Mouse (Mus musculus): ENCODE results near the gene Olfr1380.
"Not testable (repeated sequence)": the region's sequence is repeated elsewhere in the genome, so short reads cannot be mapped to it uniquely, and the experiment has no call there.

Olfr1380 gene

DNA sequence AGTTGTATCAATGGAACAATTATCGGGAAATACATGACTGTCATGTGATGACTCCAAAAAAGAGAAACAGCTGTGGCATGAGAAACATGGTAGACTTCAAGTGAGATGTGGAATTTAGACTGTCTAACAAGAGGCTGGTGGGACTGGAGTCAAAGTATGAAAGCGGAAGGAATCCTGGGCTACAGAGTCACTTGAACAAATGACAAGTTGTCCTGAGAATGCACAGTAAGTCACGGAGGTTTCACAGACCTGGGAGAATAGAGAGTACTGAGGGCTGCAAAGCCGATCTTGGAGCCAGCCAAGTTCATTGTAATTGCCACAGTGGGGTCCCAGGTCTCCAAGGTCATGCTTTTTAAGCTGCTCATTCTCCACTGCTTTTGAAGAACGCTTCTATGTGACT lies at the start of gene Olfr1380:
TSS of gene Olfr1380 (plus strand) at position 301 of the 400 bp plus-strand sequence.
- not testable (repeated sequence) for DNase-seq (ENCODE audit: low spot score in 2 of 2)

DNA sequence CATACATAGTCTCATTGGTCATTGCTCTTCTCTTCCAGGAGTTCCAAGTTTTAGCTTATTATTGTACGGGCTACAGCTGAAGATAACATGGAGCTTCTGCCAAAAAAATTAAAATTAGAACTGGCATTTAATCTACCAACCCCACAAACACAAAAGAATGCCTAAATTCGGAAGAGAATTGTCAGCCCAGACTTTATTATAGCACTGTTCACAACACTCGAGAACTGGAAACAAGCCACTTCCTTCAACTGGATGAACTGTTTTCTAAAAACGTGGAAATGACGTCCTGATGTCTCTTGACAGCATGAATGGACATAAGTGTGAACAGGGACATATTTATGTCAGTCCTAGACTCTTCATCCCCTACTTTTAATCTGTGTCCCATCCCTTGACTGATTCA lies 38.6 kb upstream of the Olfr1380 start:
- no peak for DNase-seq (ENCODE audit: low spot score in 2 of 2)

DNA sequence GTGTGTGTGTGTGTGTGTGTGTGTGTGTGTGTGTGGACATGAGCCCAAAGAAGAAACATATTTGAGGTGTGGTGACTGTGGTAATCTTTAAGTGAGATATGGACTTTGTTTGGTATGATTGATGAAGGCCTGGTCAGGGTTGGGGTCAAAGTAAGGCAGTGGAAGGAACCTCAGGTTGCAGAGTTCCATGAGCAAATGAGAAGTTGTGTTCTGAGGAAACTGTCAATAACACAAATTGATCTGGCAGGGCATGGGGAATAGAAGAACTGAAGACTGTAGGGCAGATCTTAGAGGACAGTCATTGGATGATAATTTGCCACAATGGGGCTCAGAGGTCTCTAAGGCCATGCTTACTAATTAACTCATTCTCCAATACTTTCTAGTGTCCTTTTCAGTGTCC lies 37.3 kb upstream of the Olfr1380 start, which contains the start of gene Olfr1383:
TSS of gene Olfr1383 (plus strand) at position 301 of the 400 bp plus-strand sequence.
- no peak for DNase-seq (ENCODE audit: low spot score in 2 of 2)

DNA sequence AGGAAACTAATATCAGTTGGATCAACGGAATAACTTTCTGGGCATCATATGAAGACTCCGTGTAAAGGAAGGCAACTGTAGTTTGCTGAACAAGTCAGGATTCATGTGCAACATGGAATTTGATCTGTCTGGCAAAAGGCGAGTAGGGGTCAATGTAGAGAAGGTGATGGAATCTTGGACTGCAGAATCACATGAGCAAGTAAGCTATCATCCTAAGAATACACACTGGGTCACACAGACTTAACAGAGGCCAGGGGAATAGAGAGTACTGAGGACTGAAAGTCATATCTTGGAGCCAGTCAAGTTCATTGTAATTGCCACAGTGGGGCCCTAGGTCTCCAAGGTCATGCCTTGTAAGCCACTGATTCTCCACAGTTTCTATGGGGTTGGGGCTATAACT lies 28.7 kb upstream of the Olfr1380 start, which contains the start of gene Olfr1382:
TSS of gene Olfr1382 (plus strand) at position 301 of the 400 bp plus-strand sequence.
- DNase-seq (ENCODE audit: low spot score in 2 of 2), result no peak

GRCm38 (mm10) chr11:49532761-49533160 lies 23.9 kb upstream of the Olfr1380 start:
- no peak for DNase-seq (ENCODE audit: low spot score in 2 of 2)

DNA sequence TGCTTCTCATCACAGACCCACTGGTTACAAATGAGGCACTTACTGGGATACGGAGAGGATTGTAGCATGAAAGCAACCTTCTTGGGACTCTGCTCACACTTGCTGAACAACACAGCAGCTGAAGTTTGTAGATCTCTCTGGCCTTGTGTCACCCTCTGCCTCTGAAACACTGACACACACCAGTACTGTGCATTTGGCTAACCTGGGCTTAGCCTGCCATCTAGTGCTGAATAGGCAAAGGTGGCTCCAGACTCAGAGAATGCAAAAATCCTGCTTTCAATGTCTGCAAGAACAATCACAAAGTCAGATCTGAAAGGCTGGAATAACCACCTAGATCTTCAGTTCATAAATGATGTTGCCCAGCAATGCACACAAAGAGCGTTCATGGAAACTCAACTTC lies 20.0 kb upstream of the Olfr1380 start:
- DNase-seq (ENCODE audit: low spot score in 2 of 2), result not testable (repeated sequence)

DNA sequence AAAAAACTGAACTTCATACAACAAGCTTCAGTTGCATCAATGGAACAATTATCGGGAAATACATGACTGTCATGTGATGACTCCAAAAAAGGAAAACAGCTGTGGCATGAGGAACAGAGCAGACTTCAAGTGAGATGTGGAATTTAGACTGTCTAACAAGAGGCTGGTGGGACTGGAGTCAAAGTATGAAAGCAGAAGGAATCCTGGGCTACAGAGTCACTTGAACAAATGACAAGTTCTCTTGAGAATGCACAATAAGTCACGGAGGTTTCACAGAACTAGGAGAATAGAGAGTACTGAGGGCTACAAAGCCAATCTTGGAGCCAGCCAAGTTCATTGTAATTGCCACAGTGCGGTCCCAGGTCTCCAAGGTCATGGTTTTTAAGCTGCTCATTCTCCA lies 13.5 kb upstream of the Olfr1380 start, which contains the start of gene Olfr1381:
TSS of gene Olfr1381 (plus strand) at position 301 of the 400 bp plus-strand sequence.
- DNase-seq (ENCODE audit: low spot score in 2 of 2), result not testable (repeated sequence)

DNA sequence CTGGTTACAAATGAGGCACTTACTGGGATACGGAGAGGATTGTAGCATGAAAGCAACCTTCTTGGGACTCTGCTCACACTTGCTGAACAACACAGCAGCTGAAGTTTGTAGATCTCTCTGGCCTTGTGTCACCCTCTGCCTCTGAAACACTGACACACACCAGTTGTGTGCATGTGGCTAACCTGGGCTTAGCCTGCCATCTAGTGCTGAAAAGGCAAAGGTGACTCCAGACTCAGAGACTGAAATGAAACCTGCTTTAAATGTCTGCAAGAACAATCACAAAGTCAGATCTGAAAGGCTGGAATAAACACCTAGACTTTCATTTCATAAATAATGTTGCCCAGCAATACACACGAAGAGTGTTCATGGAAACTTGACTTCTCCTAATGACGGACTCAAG lies 2.6 kb upstream of the Olfr1380 start:
- not testable (repeated sequence) for DNase-seq (ENCODE audit: low spot score in 2 of 2)

GRCm38 (mm10) chr11:49575054-49575453 lies 18.4 kb downstream of the Olfr1380 start:
- DNase-seq (ENCODE audit: low spot score in 2 of 2), result not testable (repeated sequence)

DNA sequence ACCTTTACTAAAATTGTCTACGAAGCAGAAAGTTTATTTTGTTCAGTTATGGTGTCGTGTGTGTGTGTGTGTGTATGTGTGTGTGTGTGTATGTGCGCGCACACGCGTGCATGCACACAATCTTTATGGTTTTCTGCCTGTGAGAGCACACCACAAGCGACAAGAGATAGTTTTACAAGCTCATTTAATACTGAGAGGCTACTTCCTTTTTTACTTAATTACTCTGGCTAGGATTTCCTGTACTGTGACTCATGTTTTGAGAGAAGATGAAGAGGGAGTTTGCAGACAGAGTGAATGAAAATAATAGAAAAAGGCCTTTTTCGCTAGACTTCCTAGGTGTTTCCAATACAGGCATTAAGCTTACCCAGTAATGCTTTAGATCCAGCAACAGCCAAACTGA lies 23.8 kb downstream of the Olfr1380 start:
- not testable (repeated sequence) for DNase-seq (ENCODE audit: low spot score in 2 of 2)

DNA sequence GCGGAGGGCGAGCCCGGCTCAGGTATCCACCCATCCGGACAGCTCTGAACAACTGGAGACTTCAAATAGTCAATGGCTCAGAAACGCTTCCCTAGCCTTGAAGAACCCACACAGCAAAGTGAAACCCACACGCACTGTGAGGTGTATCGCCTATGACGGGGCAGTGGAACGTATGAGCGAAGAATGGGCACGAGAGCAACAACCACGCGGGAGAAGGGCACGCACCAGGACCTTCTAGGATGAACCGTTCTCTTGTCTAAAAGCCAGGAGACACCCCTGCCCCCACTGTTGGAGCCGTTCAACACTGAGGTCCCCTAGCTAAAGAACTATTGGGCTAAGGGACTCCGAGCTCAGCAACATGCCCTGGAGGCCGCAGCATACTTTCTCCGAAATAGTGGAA lies 33.5 kb downstream of the Olfr1380 start:
- DNase-seq (ENCODE audit: low spot score in 2 of 2), result no peak

DNA sequence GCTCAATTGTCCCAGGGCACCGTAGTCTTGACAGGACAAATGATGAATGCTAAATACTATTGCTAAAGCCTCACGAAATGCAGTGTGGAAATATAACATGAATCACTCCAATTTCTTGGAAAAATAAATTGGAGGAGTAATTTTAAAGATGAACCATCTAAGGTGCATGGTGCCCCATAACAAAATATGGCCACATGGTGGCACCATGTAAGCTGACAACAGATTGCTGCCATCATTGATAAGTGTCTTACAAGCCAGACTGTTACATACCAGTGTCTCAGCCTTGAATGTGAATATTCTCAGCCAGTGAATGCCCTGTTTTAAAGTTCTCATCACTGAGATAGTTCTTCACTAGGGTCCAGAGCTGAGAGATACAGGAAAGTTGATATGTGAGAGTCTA lies 40.5 kb downstream of the Olfr1380 start:
- DNase-seq (ENCODE audit: low spot score in 2 of 2), result not testable (repeated sequence)

DNA sequence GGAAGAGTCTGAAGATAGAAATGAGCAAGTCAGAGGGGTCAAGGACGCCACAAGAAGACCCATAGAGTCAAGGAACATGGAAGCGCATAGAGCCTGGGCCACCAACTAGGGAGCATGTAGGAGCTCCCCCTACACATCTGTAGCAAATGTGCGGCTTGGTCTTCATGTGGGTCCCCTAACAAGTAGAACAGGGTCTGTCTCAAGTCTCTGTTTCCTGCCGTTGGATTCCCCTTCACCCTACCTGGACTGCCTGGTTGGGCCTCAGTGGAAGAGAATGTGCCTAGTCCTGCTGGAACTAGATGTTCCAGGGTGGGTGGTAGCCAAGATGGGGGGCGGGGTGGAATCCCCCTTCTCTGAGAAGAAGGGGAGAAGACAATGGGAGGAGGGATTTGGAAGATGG lies 51.6 kb downstream of the Olfr1380 start:
- DNase-seq (ENCODE audit: low spot score in 2 of 2), result not testable (repeated sequence)

DNA sequence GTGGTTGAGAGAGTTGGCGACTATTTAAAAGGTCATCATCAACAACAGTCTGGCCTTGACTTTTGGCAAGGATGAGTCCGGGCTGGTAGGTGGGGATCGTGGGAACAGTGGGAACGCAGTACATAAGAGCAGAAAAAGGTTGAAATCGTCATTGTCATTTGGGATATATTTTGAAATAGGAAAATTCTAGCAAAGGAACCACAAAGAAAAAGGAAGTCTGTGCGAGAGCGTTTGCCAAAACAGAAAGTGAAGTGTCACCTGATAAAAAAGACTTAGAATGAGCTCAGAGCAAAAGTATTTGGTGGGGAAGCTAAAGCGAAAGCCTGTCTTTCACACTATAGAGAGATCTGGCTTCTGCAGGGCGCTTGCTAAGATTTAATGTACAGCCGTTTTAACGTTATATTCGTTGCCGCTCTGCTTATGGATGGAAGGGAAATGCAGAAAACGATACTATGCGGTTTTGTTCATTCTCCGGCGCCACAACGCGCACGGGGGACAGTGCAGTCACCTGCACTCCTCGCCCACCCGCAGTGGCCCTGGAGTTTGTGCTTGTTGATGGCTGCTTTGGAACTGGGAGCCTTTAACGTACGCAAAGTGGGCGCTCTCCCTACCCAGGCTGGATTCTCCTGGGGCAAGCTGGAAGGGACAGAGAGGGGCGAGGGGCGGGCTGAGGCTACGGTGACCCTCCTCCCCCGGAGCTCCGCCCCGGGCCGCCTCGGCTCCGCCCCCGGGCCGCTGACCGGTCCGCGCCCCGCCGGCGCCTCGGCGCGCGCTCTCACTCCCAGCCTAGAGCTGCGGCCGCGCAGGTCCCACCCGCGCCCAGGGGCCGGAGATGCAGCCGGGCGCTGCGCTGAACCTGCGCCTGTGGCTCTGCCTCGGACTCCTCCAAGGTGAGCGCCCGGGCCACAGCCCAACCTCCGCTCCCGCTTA lies 52.5 kb downstream of the Olfr1380 start, which contains the start of gene Flt4:
TSS of gene Flt4 (plus strand) at position 326 of the 930 bp plus-strand sequence.
- not testable (repeated sequence) for DNase-seq (ENCODE audit: low spot score in 2 of 2)

DNA sequence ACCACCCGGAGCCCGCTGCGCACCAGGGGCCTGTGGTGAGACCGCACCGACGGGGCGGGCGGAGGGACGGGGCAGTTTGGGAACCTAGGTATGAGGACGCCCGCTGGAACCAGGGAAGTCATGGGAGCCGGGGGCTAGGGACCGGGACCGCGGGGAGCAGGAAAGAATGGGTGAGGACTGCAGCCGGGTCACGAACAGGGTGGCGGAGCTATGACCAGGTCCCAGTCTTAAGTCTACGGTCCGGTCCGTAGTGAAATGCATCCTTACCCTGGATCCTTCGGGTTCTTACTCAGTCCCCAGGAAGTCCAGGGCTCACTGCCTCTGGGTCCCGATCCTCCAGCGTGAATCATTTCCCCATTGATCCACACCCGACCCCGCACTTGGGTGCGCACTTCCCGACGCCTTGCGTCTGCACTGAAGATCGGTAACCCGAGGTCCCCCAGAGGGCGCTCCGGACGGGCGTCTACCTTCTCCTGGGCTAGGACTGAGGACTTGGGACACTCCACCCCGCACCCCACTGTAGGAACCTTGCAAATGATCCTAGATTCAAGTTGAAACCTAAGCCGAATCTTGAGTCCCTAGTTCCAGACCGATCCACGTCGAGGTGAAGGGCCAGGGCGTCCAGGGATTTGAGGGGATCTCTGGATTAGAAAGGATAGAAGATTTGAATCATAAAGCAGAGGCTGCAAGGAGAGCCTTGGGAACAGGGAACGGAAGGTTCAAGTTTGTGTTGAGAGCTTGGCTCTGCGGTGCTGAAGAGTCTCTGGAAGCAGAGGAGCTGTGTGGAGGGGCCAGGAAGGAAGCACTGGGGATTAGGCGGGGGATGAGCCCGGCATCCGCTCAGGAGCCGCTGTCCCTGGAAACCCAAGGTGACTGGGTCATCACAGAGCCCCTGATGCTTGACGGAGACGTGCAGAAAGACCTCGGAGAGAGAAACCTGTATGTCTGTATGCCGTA lies 53.5 kb downstream of the Olfr1380 start:
- DNase-seq (ENCODE audit: low spot score in 2 of 2), result not testable (repeated sequence)

GRCm38 (mm10) chr11:49611349-49611748 lies 54.7 kb downstream of the Olfr1380 start:
- not testable (repeated sequence) for DNase-seq (ENCODE audit: low spot score in 2 of 2)

DNA sequence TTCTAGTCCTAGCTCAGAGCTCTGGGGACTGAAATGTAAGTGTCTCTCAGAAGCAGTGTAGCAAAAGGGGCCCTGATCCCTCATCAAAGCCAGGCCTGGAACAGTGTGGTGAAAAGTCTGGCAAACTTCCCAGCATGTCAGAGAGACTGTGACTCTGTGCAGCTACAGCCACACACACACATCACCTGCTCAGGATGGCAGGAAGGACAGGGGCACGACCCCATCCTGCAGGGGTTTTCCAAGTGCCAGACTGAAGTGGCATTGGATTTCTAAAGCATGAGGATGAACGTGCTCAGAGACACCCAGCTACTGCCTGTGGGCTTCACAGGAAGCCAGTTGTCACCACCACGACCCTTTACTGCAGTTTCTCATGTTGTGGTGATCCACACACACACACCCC lies 55.5 kb downstream of the Olfr1380 start:
- no peak for DNase-seq (ENCODE audit: low spot score in 2 of 2)

DNA sequence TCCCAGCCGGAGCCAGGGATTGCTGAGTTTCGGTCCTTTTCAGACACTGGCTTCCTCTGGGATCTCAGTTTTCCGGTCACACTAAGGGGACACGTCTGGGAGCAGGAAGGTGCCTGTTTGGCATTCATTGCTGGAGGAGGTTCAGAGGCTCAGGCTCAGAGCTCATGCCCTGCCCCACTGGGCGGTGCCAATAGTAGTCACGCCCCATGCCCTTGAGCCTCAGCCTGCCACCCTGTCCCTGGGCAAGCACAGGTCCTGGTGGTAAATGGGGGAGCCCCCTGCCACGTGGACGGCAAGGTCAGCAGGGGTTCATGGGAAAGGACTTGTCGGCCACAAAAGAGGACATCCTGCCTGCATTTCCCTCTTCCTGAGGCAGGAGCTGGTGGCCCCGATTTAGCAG lies 56.7 kb downstream of the Olfr1380 start:
- DNase-seq (ENCODE audit: low spot score in 2 of 2), result peak; percentile 9 to 16

Data from spleen, postnatal 36 days (tissue).